Mouse (Mus musculus) B cell, adult 2 months (primary cell): ENCODE measurements around the gene Farsa.

Experiments
- DNase-seq, 2 experiments: peaks; one replicate each; pipeline ENCODE4 v3.0.0; 2022

Farsa gene

DNA sequence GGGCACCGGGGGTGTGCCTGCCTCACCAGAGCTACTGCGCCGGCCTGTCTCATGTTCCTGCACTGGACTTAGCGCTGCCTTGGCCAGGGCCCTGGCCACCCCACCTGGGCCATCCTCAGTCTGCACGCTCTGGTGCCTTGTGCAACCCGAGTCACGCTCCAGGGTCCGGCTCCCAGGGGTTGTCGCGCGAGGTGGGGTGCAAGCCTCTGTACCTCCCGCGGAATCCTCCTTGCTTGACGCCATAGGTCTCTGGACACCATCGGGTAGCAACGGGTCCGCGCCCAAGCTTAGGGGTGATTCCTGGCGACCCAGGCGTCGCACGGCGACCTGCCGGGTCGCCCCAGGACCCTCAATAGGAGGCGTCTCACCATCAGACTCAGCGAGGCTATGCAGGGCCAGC lies 55.6 kb downstream of the Farsa start:
- DNase-seq = no peak

GRCm38 (mm10) chr8:84912895-84913501 lies 56.2 kb downstream of the Farsa start:
- peak; percentile 89 for DNase-seq

DNA sequence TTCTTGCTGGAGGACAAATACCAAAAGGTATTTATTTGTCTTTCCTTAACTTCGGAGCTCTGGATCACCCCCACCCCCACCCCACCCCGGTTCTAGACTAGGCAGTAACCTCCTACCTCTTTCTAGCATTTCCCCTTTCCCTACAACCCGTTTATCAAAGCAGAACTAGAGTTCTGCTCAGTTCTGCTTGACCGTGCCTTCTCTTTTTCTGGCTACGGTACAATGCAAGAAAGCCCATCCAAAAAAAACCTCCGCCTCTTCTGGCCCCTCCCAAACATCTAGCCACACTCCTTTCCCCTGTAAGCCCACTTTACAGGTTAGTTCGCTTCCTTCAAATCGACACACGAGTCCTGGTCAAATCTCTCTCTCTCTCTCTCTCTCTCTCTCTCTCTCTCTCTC lies 56.7 kb downstream of the Farsa start:
- peak in 1 of 2 experiments; percentile 61 for DNase-seq

- peak; percentile 80 to 82 for DNase-seq
These were observed 57.2 kb downstream of the Farsa start for GRCm38 (mm10) chr8:84913960-84914359.

DNA sequence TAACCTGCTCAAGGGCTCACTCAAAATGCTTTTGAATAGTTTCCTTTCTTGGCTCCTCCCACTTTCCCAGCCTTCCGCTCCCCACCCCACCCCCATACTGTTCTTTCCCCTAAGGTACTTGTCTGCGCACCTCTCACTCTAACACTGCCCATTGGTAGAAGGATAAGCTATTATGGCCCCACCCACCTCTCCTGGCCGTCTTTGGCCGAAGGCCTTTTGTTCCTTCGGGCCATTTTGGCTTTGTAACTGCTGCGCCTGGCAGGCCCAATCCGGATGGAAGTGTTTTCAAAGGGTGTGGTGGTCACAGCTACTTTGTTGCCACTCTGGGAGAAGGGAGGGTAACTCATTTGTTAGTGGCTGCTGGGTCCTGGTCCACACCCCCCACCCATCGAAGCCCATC lies 58.5 kb downstream of the Farsa start:
- no peak for DNase-seq

DNA sequence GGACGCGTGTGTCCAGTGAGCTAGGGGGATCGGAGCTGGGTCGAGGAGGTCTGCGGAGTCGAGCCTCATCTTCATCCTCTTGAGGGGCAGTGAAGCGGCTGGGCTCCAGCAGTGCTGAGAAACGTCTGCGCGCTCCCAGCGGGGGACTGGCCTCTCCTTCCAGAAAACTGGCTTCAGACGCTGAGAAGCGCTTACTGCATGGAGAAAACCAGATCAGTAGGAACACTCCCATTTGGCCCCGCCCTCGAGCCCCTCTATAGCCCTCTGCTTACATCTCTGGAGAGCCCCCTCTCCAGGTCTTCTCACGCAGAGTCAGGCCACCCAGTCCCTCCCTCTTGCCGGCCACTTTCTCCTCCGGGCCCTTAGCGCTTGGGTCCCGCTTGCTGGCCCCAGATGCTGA lies 61.0 kb downstream of the Farsa start:
- DNase-seq = no peak

DNA sequence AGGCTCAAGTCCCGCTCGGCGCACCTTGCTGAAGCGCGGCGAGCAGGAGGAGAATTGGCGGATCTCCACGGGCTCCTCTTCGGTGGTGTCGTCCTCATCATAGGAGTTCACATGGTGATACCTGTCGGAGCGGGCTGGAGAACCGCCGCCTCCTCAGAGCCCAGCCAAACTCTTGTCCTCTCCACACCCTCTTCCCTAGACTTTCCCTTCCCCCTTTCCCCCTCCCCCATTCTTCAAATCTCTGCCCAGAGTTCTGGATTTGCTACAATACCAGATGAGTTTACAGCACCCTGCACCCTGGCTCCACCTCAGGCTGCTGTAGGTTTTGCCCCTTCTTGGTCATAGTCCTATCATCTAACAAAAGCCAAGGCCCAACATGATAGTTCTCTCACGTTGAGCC lies 61.9 kb downstream of the Farsa start:
- DNase-seq = no peak
